8 mouse cellular contexts compared by ENCODE assay signal in genomic region chr4:150112867-150113266, GRCm38 (mm10). TPM values are rescaled to one million over a fixed set of nuclear protein-coding genes. Genes with fewer than 3 reads are reported as not detected.
DNase-seq lines count a peak whose midpoint lies in the region; ATAC-seq and TF ChIP-seq lines count a peak whose summit lies in the region.

No protein-coding gene starts in this region.

- peak; percentile 83 for TF ChIP-seq CTCF in bone marrow, adult 2 months (IDR thresholded peaks at IDR 0.05; ENCODE audit: control insufficient read depth, insufficient read depth, low read length)

- TF ChIP-seq POLR2A in bone marrow, adult 2 months (IDR thresholded peaks at IDR 0.05; ENCODE audit: borderline replicate concordance, control insufficient read depth, low read depth, low read length): no peak

- intact Hi-C loops in left cerebral cortex, postnatal 25 days (cut with DNase I): no loop called here

- H3K27me3 ChIP-seq in hindbrain, embryonic 14.5 days (ENCODE audit: control insufficient read depth, insufficient read depth, low read length): no peaks in the 10 kb centered on the region

- H3K9me3 ChIP-seq in ES-E14 (ENCODE audit: control insufficient read depth, insufficient read depth, low read depth, low read length): no peaks in the 10 kb centered on the region
- no peaks in the 10 kb centered on the region for H3K9me3 ChIP-seq in hindbrain, embryonic 14.5 days (ENCODE audit: control insufficient read depth, low read length)

- peak; percentile 71 for ATAC-seq in erythroblast, adult 5-6 weeks (replicated peaks; ENCODE audit: low FRiP score, poor library complexity, severe bottlenecking)
- no peak; the same call in 1 of the 2 replicates for ATAC-seq in hindbrain, embryonic 14.5 days (ENCODE audit: low FRiP score)
- ATAC-seq in megakaryocyte-erythroid progenitor cell, adult 5-6 weeks (replicated peaks; ENCODE audit: low FRiP score, low TSS enrichment, poor library complexity, severe bottlenecking): peak; percentile 71; the same call in 1 of the 2 replicates

- in situ Hi-C loops in ES-E14 (cut with MboI; ENCODE audit: low sequenced_read_pairs in 2 of 2, unreplicated experiment in 2 of 2): no loop called here

- peak overlapping the region; percentile 40 for H3K4me2 ChIP-seq in hindbrain, embryonic 14.5 days (replicated peaks)

- H3K9ac ChIP-seq in ES-E14 (ENCODE audit: insufficient read depth, low read depth, low read length, poor library complexity, severe bottlenecking): no peak overlapping the region; the same call in 1 of the 2 replicates
- H3K9ac ChIP-seq in hindbrain, embryonic 14.5 days: no peak overlapping the region

- no peaks in the 10 kb centered on the region for H3K36me3 ChIP-seq in ES-E14 (ENCODE audit: control insufficient read depth, insufficient read depth, low read length, poor library complexity, severe bottlenecking)
- no peaks in the 10 kb centered on the region for H3K36me3 ChIP-seq in hindbrain, embryonic 14.5 days (replicated peaks; ENCODE audit: control insufficient read depth, insufficient read depth)

- peak overlapping the region; percentile 5 to 23; a peak in 1 of 4 replicates for H3K4me3 ChIP-seq in ES-E14 (ENCODE audit: insufficient read depth in 1 of 2, low read depth in 1 of 2, low read length in 2 of 2, poor library complexity in 1 of 2, severe bottlenecking in 1 of 2)
- H3K4me3 ChIP-seq in bone marrow, adult 2 months (replicated peaks; ENCODE audit: control insufficient read depth, low read depth, low read length): no peak overlapping the region
- no peak overlapping the region for H3K4me3 ChIP-seq in hindbrain, embryonic 14.5 days (replicated peaks; ENCODE audit: low read length)

- DNase-seq in ES-E14 (ENCODE audit: low read depth, low spot score) (peak; percentile 54), MN1 (ENCODE audit: low spot score) (no peak)
- DNase-seq in hindbrain, embryonic 14.5 days (ENCODE audit: low spot score): peak; percentile 74
- peak; percentile 64 to 69 for DNase-seq in left cerebral cortex, postnatal 25 days (ENCODE audit: low spot score in 2 of 2)
- peak; percentile 62 for DNase-seq in right cerebral cortex, postnatal 4 days

- peaks cover 0 to 6% of the 10 kb centered on the region in 2 experiments; a peak in 1 of 4 replicates for H3K4me1 ChIP-seq in ES-E14 (ENCODE audit: control insufficient read depth in 2 of 2, insufficient read depth in 2 of 2, low read length in 2 of 2, poor library complexity in 1 of 2)
- no peaks in the 10 kb centered on the region; the same call in 1 of the 2 replicates for H3K4me1 ChIP-seq in bone marrow, adult 2 months (ENCODE audit: control insufficient read depth, insufficient read depth, low read length)
- no peaks in the 10 kb centered on the region for H3K4me1 ChIP-seq in hindbrain, embryonic 14.5 days (replicated peaks; ENCODE audit: control insufficient read depth, insufficient read depth, low read length)

- no peak overlapping the region; the same call in 1 of the 2 replicates for H3K27ac ChIP-seq in ES-E14 (ENCODE audit: insufficient read depth, low read depth, low read length, poor library complexity, severe bottlenecking)
- no peak overlapping the region for H3K27ac ChIP-seq in bone marrow, adult 2 months (ENCODE audit: control insufficient read depth, insufficient read depth, low read depth, low read length, poor library complexity)
- H3K27ac ChIP-seq in hindbrain, embryonic 14.5 days: no peak overlapping the region

- 4% methylated on average over 15 of the region's 15 CpGs for WGBS in bone marrow, adult 2 months
- 4% methylated on average over 15 of the region's 15 CpGs for WGBS in hindbrain, embryonic 14.5 days

TF ChIP-seq in ES-E14, 5 proteins besides CTCF, POLR2A, EP300 and RAD21:
- TF ChIP-seq ZC3H11A (IDR thresholded peaks at IDR 0.05; ENCODE audit: borderline replicate concordance, low read depth, low read length) (no peak), HCFC1 (IDR thresholded peaks at IDR 0.05; ENCODE audit: borderline replicate concordance, insufficient read depth, low read length) (no peak), ZNF384 (IDR thresholded peaks at IDR 0.05; ENCODE audit: low read depth, low read length) (no peak), MAFK (IDR thresholded peaks at IDR 0.05; ENCODE audit: insufficient read depth, low read depth, low read length) (no peak), CHD2 (IDR thresholded peaks at IDR 0.05; ENCODE audit: low read depth, low read length) (no peak)

RNA-seq across cellular contexts. Expression of gene Slc2a5, which starts 6.2 kb away (rescaled TPM):
- 2.4 and 3.2 TPM in 2 replicates for total RNA-seq in ES-E14 (2012; rRNA removed)
- polyA plus RNA-seq in bone marrow, adult 2 months (2011; ENCODE audit: insufficient read depth, insufficient read length, low replicate concordance, missing spikeins): 0.62 TPM in 1 of 2 replicates, not detected in the other
- not detected in 2 replicates for total RNA-seq in erythroblast, adult 5-6 weeks (2015; ENCODE audit: low replicate concordance)
- not detected in 2 replicates for total RNA-seq in erythroblast, adult 5-6 weeks (2017; ENCODE audit: low replicate concordance)
- polyA plus RNA-seq in hindbrain, embryonic 14.5 days (2014; fragmentation: Nextera tagmentation; extraction: Ambion mirVana): 2.4 and 2.8 TPM in 2 replicates
- total RNA-seq in left cerebral cortex, postnatal 25 days (2021): 1 to 10 TPM; 4.9 to 6.3 TPM
- total RNA-seq in megakaryocyte-erythroid progenitor cell, adult 5-6 weeks (2014; fragmentation: Nextera tagmentation): not detected in 2 replicates
- not detected in 2 replicates for total RNA-seq in megakaryocyte-erythroid progenitor cell, adult 5-6 weeks (2017)

RNA-seq across cellular contexts. Expression of gene Gpr157, which starts 25.7 kb away (rescaled TPM):
- total RNA-seq in ES-E14 (2012; rRNA removed): 0.58 and 0.71 TPM in 2 replicates
- polyA plus RNA-seq in bone marrow, adult 2 months (2011; ENCODE audit: insufficient read depth, insufficient read length, low replicate concordance, missing spikeins): 1.6 and 2.0 TPM in 2 replicates
- total RNA-seq in erythroblast, adult 5-6 weeks (2015; ENCODE audit: low replicate concordance): 0.19 and 2.1 TPM in 2 replicates
- total RNA-seq in erythroblast, adult 5-6 weeks (2017; ENCODE audit: low replicate concordance): 0.43 and 0.98 TPM in 2 replicates
- 0.33 and 0.39 TPM in 2 replicates for polyA plus RNA-seq in hindbrain, embryonic 14.5 days (2014; fragmentation: Nextera tagmentation; extraction: Ambion mirVana)
- 1 to 10 TPM; 1.1 to 1.4 TPM for total RNA-seq in left cerebral cortex, postnatal 25 days (2021)
- 0.33 and 1.0 TPM in 2 replicates for total RNA-seq in megakaryocyte-erythroid progenitor cell, adult 5-6 weeks (2014; fragmentation: Nextera tagmentation)
- total RNA-seq in megakaryocyte-erythroid progenitor cell, adult 5-6 weeks (2017): 0.33 and 0.99 TPM in 2 replicates

RNA-seq across cellular contexts. Expression of gene Slc2a7, which starts 35.9 kb away (rescaled TPM):
- 2.5 and 2.6 TPM in 2 replicates for total RNA-seq in ES-E14 (2012; rRNA removed)
- polyA plus RNA-seq in bone marrow, adult 2 months (2011; ENCODE audit: insufficient read depth, insufficient read length, low replicate concordance, missing spikeins): not detected in 2 replicates
- total RNA-seq in erythroblast, adult 5-6 weeks (2015; ENCODE audit: low replicate concordance): not detected in 2 replicates
- total RNA-seq in erythroblast, adult 5-6 weeks (2017; ENCODE audit: low replicate concordance): not detected in 2 replicates
- polyA plus RNA-seq in hindbrain, embryonic 14.5 days (2014; fragmentation: Nextera tagmentation; extraction: Ambion mirVana): not detected in 2 replicates
- not detected for total RNA-seq in left cerebral cortex, postnatal 25 days (2021)
- not detected in 2 replicates for total RNA-seq in megakaryocyte-erythroid progenitor cell, adult 5-6 weeks (2014; fragmentation: Nextera tagmentation)
- not detected in 2 replicates for total RNA-seq in megakaryocyte-erythroid progenitor cell, adult 5-6 weeks (2017)

Comparison
In these comparisons a context has a peak if more than half of its experiments do, and no peak if none do; other contexts are left out.
1. H3K4me3 ChIP-seq: peak in ES-E14 (2 of 2); none in bone marrow, adult 2 months (single experiment) and hindbrain, embryonic 14.5 days (single experiment).